Mouse (Mus musculus) liver, embryonic 12.5 days (tissue): ENCODE results near the gene Chn1. TPM values are rescaled to one million over a fixed set of nuclear protein-coding genes. Genes with fewer than 3 reads are reported as not detected.

Source experiments
- ATAC-seq: fragments of 200-750 bp; cut with Nextera tagmentation; 2 replicates; pipeline ENCODE4 v1.8.0; 2017; ENCODE audit warnings: moderate number of reproducible peaks, mild to moderate bottlenecking, moderate library complexity
- H3K27ac ChIP-seq: fragments of 300-500 bp; sonication (generic); 2 replicates; pipeline ENCODE4 v1.5.1; 2016; ENCODE audit warnings: mild to moderate bottlenecking
- H3K27me3 ChIP-seq: fragments of 300-500 bp; sonication (generic); replicated peaks from 2 replicates; pipeline ENCODE4 v1.6.1; 2016; ENCODE audit warnings: mild to moderate bottlenecking, moderate library complexity
- H3K36me3 ChIP-seq: fragments of 300-500 bp; sonication (generic); 2 replicates; pipeline ENCODE4 v1.6.1; 2016; ENCODE audit warnings: mild to moderate bottlenecking, moderate library complexity
- H3K4me1 ChIP-seq: fragments of 300-500 bp; sonication (generic); 2 replicates; pipeline ENCODE4 v1.6.1; 2016
- H3K4me2 ChIP-seq: fragments of 300-500 bp; sonication (generic); 2 replicates; pipeline ENCODE4 v1.6.1; 2016; ENCODE audit warnings: mild to moderate bottlenecking, moderate library complexity
- H3K4me3 ChIP-seq: fragments of 300-500 bp; sonication (generic); 2 replicates; pipeline ENCODE4 v1.5.1; 2016; ENCODE audit warnings: mild to moderate bottlenecking, moderate library complexity
- H3K9ac ChIP-seq: fragments of 300-500 bp; sonication (generic); 2 replicates; pipeline ENCODE4 v1.6.1; 2016; ENCODE audit warnings: mild to moderate bottlenecking, moderate library complexity
- H3K9me3 ChIP-seq: fragments of 300-500 bp; sonication (generic); replicated peaks from 2 replicates; pipeline ENCODE4 v1.6.1; 2016; ENCODE audit warnings: mild to moderate bottlenecking, moderate library complexity
- WGBS: fragments of 180-500 bp; shearing (Covaris S2); methylation state at CpG from one replicate; pipeline ENCODE4 v1.1.7; 2016; ENCODE audit not compliant: insufficient replicate concordance; 5-methylcytosine and 5-hydroxymethylcytosine counted together
- polyA plus RNA-seq: library from polyadenylated mRNA; unstranded; fragments of >200 nt; fragmentation: Nextera tagmentation; extraction: Ambion mirVana; gene quantifications from 2 replicates; pipeline ENCODE4 v1.2.1, GENCODE M21; 2016

Chn1 gene
- polyA plus RNA-seq, 1 experiment from 2014 or later = 1.9 TPM

DNA sequence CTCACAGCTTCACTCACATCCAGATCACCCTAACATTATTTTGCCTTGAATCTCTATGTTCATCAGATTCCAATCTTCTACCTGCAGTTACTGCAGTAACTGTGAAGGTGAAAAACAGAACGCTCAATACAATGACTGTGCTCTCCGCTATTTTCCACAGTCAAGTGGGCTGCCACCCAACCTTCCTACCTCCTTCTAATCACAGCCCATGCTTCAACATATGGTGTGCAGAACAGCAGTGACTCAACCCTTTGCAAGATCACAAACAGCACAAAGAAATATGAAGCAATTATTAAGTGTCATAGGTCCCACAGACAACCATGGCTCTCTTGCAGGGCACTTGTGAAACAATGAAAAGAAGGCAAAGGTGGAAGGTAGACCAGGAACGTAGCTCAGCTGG, 33.9 kb downstream of the Chn1 start:
- no peak for ATAC-seq
- no peaks in the 10 kb centered on the region for H3K4me1 ChIP-seq
- no peaks in the 10 kb centered on the region for H3K27me3 ChIP-seq
- H3K27ac ChIP-seq = no peak overlapping the region
- H3K36me3 ChIP-seq = no peaks in the 10 kb centered on the region
- H3K9ac ChIP-seq = no peak overlapping the region
- WGBS = 76% methylated on average over 3 of the region's 3 CpGs
- no peaks in the 10 kb centered on the region for H3K9me3 ChIP-seq
- H3K4me2 ChIP-seq = no peak overlapping the region
- H3K4me3 ChIP-seq = no peak overlapping the region

DNA sequence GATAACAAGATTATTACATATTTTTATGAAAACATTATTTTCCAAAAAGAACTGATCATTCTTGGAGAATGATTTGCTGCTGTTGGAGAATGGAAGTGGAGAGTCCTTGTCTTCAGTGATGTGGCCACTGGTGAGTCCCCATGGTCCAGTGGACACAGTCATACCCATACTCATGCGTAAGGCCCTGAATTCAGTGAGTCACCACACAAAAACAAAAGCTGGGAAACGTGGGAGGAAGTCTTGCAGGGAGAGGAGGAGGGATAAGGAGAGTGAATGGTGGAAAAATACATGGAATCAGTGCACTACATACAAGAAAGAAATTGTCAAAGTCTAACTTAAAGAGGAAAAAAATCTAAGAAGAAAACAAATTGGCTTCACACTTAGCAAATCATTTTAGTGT, 47.3 kb downstream of the Chn1 start:
- Histone ChIP-seq H3K27ac (no peak overlapping the region), H3K9me3 (no peaks in the 10 kb centered on the region), H3K4me2 (no peak overlapping the region), H3K36me3 (no peaks in the 10 kb centered on the region), H3K4me3 (no peak overlapping the region), H3K9ac (no peak overlapping the region), H3K27me3 (no peaks in the 10 kb centered on the region), H3K4me1 (no peaks in the 10 kb centered on the region)
- WGBS = 37% methylated on average over 2 of the region's 2 CpGs
- ATAC-seq = no peak

DNA sequence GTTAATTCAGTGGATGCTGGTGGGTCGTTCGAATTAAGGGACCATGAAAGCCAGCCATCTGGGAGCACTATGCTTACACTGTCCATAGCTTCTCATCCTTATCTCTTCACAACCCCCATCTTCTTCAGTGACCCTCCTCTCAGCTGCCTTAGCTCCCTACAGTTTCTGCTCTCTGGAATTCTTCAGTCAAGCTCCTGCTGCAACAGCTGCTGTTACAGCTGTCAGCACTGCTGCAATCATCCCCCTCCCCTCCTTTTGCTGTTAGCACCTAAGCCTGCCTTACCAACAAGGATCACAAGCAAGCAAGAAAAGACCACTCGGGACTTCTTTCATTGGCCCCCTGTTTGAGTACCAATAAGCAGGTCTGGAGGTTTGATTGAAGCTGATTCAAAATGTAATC, 50.2 kb downstream of the Chn1 start:
- no peak for ATAC-seq
- Histone ChIP-seq H3K4me1 (no peaks in the 10 kb centered on the region), H3K36me3 (no peaks in the 10 kb centered on the region), H3K27me3 (no peaks in the 10 kb centered on the region), H3K4me3 (no peak overlapping the region), H3K27ac (no peak overlapping the region), H3K4me2 (no peak overlapping the region), H3K9me3 (no peaks in the 10 kb centered on the region), H3K9ac (no peak overlapping the region)
- 34% methylated on average over 3 of the region's 3 CpGs for WGBS

DNA sequence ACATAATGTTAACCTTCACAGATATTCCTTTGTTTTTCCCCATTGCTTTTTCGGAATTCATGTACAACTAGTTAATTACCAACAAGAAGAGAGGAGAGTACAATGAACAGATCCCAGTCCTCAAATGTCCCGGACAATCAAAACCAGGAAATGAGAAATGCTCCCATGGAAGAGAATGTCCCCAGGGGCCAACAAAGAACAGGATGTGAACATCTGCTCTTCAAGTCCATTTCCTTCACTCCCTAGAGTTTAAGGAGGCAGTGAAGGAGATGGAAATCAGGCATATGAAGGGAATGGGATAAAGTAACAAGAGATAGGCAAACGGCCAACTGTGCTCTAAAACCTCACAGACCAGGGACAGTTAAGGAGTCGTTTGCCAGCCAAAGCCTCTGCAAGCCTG, 53.3 kb downstream of the Chn1 start:
- ATAC-seq = no peak
- Histone ChIP-seq H3K9me3 (no peaks in the 10 kb centered on the region), H3K4me3 (no peak overlapping the region), H3K4me1 (no peaks in the 10 kb centered on the region), H3K4me2 (no peak overlapping the region), H3K27ac (no peak overlapping the region), H3K36me3 (no peaks in the 10 kb centered on the region), H3K27me3 (no peaks in the 10 kb centered on the region), H3K9ac (no peak overlapping the region)
- WGBS = 42% methylated on average over 4 of the region's 4 CpGs

DNA sequence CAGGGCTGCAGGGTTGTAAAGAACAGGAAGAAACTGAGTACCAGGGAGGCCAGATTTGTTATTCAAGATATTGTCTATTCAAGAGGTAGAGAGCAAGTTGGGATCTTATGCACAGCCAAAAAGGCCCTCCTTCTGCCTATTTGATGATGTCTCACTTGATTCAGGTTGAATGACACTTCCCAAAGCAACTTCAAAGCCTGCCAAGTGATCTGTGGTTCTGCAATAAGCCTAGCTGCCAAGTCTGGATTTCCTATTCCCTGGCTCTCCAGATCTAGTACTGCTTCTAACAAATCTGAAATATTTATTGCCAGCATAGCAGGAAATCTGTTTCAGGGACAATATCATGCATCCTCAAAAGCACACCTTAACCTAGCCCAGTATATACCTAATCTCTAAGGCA, 62.7 kb downstream of the Chn1 start:
- Histone ChIP-seq H3K4me1 (no peaks in the 10 kb centered on the region), H3K9ac (no peak overlapping the region)
- ATAC-seq = no peak

DNA sequence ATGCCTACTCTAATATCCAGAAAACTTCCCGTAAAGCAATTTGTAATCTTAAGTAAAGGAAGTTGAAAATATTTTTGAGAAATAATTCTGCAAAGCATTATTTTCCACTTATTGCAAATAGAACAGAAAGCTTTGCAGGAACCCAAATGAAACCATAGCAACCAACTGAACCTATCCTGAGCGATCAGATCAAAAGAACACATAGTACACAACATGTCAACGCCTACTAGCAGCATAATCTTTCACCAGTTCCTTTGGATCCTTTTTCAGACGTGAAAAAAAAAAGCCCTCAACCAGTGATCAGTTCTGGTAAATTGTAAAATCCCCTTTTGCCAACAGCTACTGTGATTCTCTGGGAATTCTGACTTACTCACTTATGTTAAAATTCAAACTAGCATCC, 82.1 kb downstream of the Chn1 start:
- Histone ChIP-seq H3K4me2 (no peak overlapping the region), H3K27me3 (no peaks in the 10 kb centered on the region), H3K4me1 (no peaks in the 10 kb centered on the region), H3K9ac (no peak overlapping the region), H3K9me3 (no peaks in the 10 kb centered on the region), H3K36me3 (no peaks in the 10 kb centered on the region), H3K4me3 (no peak overlapping the region), H3K27ac (no peak overlapping the region)
- ATAC-seq = no peak
- WGBS = 57% methylated on average over 4 of the region's 4 CpGs

More for the DNA sequence above, 62.7 kb downstream of the Chn1 start:
- H3K27me3 ChIP-seq = no peaks in the 10 kb centered on the region
- H3K36me3 ChIP-seq = no peaks in the 10 kb centered on the region
- H3K27ac ChIP-seq = no peak overlapping the region
- no peak overlapping the region for H3K4me2 ChIP-seq
- no peaks in the 10 kb centered on the region for H3K9me3 ChIP-seq
- H3K4me3 ChIP-seq = no peak overlapping the region

DNA sequence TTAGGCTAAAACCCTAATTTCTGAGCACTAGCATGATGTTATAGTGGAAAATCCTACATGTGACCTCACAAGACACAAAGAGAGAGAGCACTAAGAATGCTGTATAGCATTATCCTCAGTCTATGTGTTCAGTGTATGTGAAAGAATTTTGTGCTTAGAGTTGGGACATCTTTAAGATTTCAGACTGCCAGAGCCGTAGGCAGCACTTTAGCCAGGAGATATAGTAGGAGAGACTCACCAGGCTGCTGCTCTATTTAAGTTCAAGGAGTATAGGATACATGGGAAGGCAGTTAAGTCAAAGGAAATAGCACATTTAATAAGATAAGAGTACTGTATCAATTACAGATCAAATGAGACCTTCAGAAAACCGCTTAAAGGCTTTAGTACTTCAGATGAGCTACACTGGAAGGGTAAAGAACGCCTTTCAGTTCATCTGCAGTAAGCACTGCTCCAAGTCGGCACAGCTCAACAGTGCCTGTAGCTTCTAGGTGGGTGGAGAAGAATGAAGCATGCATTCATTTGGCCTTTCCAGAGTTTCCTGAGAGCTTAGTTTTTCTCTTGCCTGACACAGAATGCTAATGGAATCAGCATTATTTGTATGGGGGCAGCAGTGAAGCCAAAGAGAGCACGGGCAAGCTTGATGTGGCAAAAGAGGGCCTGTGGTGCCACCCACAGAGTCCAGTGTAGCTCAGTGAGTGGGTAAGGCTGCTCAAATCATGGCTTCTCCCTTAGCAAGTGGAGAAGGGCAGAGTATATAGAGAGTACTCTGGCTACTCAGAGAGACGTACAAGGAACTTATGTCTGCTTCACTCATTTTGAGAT, 84.2 kb downstream of the Chn1 start:
- no peak for ATAC-seq
- 72% methylated on average over 6 of the region's 6 CpGs for WGBS

DNA sequence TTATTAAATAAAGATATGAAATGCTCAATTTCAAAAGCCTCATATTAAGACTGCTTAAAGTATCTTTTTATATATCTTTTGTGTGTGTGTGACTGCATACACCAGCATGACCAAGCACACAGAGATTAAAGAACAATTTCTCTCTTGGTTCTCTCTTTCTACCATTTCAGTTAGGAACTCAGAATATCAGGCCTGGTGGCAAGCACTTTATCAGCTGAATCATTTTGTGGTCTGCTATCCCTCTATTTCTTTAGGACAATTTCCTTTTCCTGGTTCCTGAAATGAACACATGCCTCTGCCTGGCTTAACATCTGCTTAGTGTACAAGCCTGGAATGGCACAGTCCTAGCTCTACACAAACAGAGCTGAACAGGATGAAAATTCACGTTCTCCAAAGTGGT, 92.6 kb downstream of the Chn1 start:
- Histone ChIP-seq H3K4me3 (no peak overlapping the region), H3K4me2 (no peak overlapping the region), H3K4me1 (no peaks in the 10 kb centered on the region), H3K9ac (no peak overlapping the region), H3K36me3 (no peaks in the 10 kb centered on the region), H3K27me3 (no peaks in the 10 kb centered on the region), H3K9me3 (no peaks in the 10 kb centered on the region), H3K27ac (no peak overlapping the region)
- no peak for ATAC-seq
- 20% methylated on average over 1 of the region's 1 CpGs for WGBS

More for the DNA sequence above, 84.2 kb downstream of the Chn1 start:
- no peak overlapping the region for H3K4me2 ChIP-seq
- H3K9me3 ChIP-seq = no peaks in the 10 kb centered on the region
- no peaks in the 10 kb centered on the region for H3K4me1 ChIP-seq
- H3K4me3 ChIP-seq = no peak overlapping the region
- H3K9ac ChIP-seq = no peak overlapping the region
- H3K27ac ChIP-seq = no peak overlapping the region
- no peaks in the 10 kb centered on the region for H3K27me3 ChIP-seq
- H3K36me3 ChIP-seq = no peaks in the 10 kb centered on the region

DNA sequence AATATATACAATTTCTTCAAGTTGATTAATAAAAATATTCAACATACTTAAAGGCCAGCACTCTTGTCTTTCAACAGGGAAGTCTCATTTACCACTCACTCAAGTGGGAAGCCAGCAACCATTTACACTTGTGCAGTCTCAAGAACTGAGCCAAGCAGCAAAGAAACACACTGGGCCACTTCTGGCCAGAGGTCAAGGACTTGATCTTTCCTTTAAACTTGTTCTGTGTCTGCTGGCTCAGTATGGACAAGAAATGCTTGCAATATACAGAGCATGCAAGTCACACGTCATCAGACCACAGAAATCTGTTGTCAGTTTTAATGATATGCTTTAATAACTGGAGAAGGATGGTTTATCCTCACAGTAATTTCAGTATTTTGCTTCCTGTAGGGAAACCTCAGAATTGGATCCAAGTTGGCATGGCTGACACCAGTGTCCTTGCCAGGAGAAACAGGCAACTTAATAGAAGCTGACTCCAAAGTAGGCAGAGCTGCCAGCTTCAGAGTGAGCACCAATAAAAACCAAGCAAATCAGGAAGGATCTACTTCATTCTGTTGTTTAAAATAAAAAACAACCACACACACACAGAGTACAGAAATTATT, 94.6 kb downstream of the Chn1 start:
- H3K9ac ChIP-seq = no peak overlapping the region
- H3K4me1 ChIP-seq = no peaks in the 10 kb centered on the region
- no peak for ATAC-seq
- no peaks in the 10 kb centered on the region for H3K27me3 ChIP-seq
- H3K27ac ChIP-seq = no peak overlapping the region
- H3K4me2 ChIP-seq = no peak overlapping the region
- H3K36me3 ChIP-seq = no peaks in the 10 kb centered on the region
- WGBS = 47% methylated on average over 1 of the region's 1 CpGs
- H3K9me3 ChIP-seq = no peaks in the 10 kb centered on the region
- H3K4me3 ChIP-seq = no peak overlapping the region

DNA sequence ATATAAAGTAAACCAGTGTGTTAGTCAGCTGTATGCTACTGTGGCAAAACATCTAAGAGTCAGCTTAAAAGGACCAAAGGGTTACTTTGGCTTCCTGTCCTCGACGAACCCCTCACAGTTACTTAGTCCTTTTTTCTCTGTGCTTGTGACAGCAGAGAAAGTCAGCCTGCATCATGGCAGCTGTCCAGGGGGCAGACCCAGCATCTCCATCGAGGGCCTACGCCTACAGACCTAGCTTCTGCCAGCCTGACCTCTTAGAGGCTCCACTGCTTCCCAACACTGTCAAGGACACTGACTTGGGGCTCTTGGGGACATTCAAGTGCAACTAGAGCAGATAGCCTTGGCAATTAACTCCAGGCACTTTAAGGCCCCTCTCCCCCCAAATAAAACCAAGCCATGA, 106.5 kb downstream of the Chn1 start:
- Histone ChIP-seq H3K9ac (no peak overlapping the region), H3K27me3 (no peaks in the 10 kb centered on the region), H3K4me1 (no peaks in the 10 kb centered on the region), H3K36me3 (no peaks in the 10 kb centered on the region), H3K9me3 (no peaks in the 10 kb centered on the region), H3K4me2 (no peak overlapping the region), H3K27ac (no peak overlapping the region), H3K4me3 (no peak overlapping the region)
- WGBS = 61% methylated on average over 4 of the region's 4 CpGs
- no peak for ATAC-seq

DNA sequence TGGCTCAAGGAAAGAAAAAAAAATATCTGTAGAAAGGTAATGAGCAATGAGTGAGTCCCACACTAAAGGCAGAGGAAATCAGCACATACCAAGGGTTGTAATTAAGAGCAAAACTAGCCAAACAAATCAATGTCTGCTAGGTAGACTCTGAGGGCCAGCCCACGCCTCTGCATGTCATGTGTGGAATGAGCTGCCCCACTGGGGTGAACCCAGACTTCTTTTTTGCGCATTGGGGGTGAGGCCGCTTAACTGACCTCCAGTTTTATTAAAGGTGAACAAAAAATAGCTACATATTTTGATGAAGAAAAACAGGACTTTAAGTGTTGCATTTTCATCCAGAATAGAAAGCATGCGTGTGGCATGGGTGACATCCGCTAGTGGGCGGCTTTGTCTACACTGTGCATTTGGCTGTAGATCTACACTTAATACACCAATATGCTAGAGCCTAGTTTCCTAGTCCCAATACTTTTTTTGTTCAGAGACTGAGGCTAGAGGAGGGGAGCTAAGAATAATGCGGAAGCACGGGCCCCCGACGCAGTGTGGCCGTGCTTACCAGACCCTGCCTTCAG, 114.5 kb downstream of the Chn1 start:
- no peaks in the 10 kb centered on the region for H3K9me3 ChIP-seq
- H3K27ac ChIP-seq = no peak overlapping the region
- WGBS = 83% methylated on average over 11 of the region's 11 CpGs
- no peak for ATAC-seq
- H3K4me1 ChIP-seq = no peaks in the 10 kb centered on the region
- H3K4me2 ChIP-seq = no peak overlapping the region
- H3K4me3 ChIP-seq = no peak overlapping the region
- no peaks in the 10 kb centered on the region for H3K36me3 ChIP-seq
- H3K9ac ChIP-seq = no peak overlapping the region
- H3K27me3 ChIP-seq = no peaks in the 10 kb centered on the region

DNA sequence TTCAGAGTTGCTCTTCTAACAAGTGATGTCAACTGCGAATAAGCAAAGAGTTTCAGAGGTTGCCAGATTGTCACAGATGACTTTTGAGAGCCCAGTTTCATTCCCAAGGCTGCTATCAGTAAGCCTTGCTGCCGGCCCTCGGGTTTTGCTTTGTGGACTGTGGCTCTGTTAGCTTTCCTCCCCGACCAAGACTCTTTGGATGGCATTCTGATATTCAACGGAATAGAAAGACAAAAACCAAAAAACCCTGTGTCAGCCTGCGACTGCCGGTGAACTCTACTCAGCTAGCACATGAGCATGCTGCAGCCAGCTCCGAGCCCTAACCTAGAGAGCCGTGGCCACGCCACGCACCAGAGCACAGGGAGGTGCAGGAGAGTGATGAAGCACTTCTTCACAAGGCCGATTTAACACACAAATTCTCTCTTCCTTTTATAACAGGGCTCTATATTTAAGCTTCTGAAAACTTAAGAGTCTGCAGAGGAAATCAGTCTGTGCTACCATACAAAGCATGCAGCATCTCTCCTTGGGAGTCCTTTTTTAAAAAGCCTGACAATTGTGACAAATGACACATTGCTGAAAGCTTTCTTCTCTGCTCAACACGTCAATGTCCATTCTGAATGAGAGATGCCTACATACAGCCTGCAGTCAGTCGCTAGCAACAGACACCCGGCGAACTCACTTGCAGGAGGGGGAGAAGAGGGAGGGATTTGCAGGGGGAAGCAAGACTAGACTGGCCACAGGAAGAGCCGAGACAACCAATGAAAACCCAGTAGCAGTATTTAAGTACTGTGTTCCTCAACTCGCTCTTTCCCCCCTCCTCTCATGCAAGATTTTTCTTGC, 115.2 kb downstream of the Chn1 start:
- no peak for ATAC-seq
- H3K9ac ChIP-seq = no peak overlapping the region
- H3K9me3 ChIP-seq = no peaks in the 10 kb centered on the region

More for the DNA sequence above, 115.2 kb downstream of the Chn1 start:
- no peak overlapping the region for H3K27ac ChIP-seq
- no peaks in the 10 kb centered on the region for H3K4me1 ChIP-seq
- H3K4me3 ChIP-seq = no peak overlapping the region
- H3K27me3 ChIP-seq = no peaks in the 10 kb centered on the region
- no peaks in the 10 kb centered on the region for H3K36me3 ChIP-seq
- 55% methylated on average over 18 of the region's 18 CpGs for WGBS
- peak overlapping the region; percentile 18; the same call in 1 of the 2 replicates for H3K4me2 ChIP-seq
